Mouse (Mus musculus) lung, embryonic 14.5 days (tissue): Measurements from ENCODE around the gene Chkb. TPM values are rescaled to one million over a fixed set of nuclear protein-coding genes. Genes with fewer than 3 reads are reported as not detected.

Experiments used
- ATAC-seq: fragments of 200-750 bp; cut with Nextera tagmentation; 2 replicates; pipeline ENCODE4 v1.8.0; 2017; ENCODE audit warnings: mild to moderate bottlenecking, moderate TSS enrichment, moderate library complexity; ENCODE audit not compliant: insufficient read depth
- DNase-seq: peaks from one replicate; pipeline ENCODE4 v3.0.0-alpha.2; 2015
- H3K27ac ChIP-seq: fragments of 300-500 bp; sonication (generic); 2 replicates; pipeline ENCODE4 v1.5.1; 2014; ENCODE audit warnings: low read depth, mild to moderate bottlenecking, moderate library complexity
- H3K27me3 ChIP-seq: fragments of 300-500 bp; sonication (generic); 2 replicates; pipeline ENCODE4 v1.6.1; 2014; ENCODE audit warnings: low read length, control low read depth; ENCODE audit not compliant: insufficient read depth
- H3K36me3 ChIP-seq: fragments of 300-500 bp; sonication (generic); 2 replicates; pipeline ENCODE4 v1.6.1; 2014; ENCODE audit warnings: control low read depth; ENCODE audit not compliant: insufficient read depth
- H3K4me1 ChIP-seq: fragments of 300-500 bp; sonication (generic); 2 replicates; pipeline ENCODE4 v1.6.1; 2014; ENCODE audit warnings: antibody characterized with exemption, control low read depth; ENCODE audit not compliant: insufficient read depth
- H3K4me2 ChIP-seq: fragments of 300-500 bp; sonication (generic); 2 replicates; pipeline ENCODE4 v1.6.1; 2014; ENCODE audit warnings: mild to moderate bottlenecking
- H3K4me3 ChIP-seq: fragments of 300-500 bp; sonication (generic); 2 replicates; pipeline ENCODE4 v1.5.1; 2014; ENCODE audit warnings: low read depth, low read length
- H3K9ac ChIP-seq: fragments of 300-500 bp; sonication (generic); 2 replicates; pipeline ENCODE4 v1.6.1; 2014
- H3K9me3 ChIP-seq: fragments of 300-500 bp; sonication (generic); 2 replicates; pipeline ENCODE4 v1.6.1; 2016; ENCODE audit warnings: low read depth, low read length, control low read depth
- CTCF ChIP-seq: IDR thresholded peaks from 2 replicates; pipeline ENCODE4 v1.5.1; 2016; ENCODE audit warnings: antibody characterized with exemption, low read depth
- WGBS: fragments of 180-500 bp; shearing (Covaris S2); extraction: QIAGEN DNeasy Blood & Tissue Kit; methylation state at CpG from one replicate; pipeline ENCODE4 v1.1.7; 2014; 5-methylcytosine and 5-hydroxymethylcytosine counted together
- polyA plus RNA-seq: library from polyadenylated mRNA; unstranded; fragments of >200 nt; fragmentation: Nextera tagmentation; extraction: Ambion mirVana; gene quantifications from 2 replicates; pipeline ENCODE4 v1.2.1, GENCODE M21; 2014

Chkb gene
- 45.9 and 48.3 TPM in 2 replicates for polyA plus RNA-seq

GRCm38 (mm10) chr15:89429352-89430221 lies at the start of gene Chkb, which contains the start of the genes C730034F03Rik and Gm44502:
Gene Chkb, minus strand, starts transcription at chr15:89429908.
Gene C730034F03Rik, plus strand, starts transcription at chr15:89429589.
Gene Gm44502, minus strand, starts transcription at chr15:89429696.
- no peak for TF ChIP-seq CTCF
- under 1% methylated on average over 70 of the region's 70 CpGs for WGBS
- peak within 1 kb of the TSS; percentile 99 for H3K27ac ChIP-seq
- H3K4me3 ChIP-seq: peak within 1 kb of the TSS; percentile 80
- H3K36me3 ChIP-seq: peaks cover 18% of the 10 kb centered on the region
- peaks cover 5% of the 10 kb centered on the region; the same call in 1 of the 2 replicates for H3K4me1 ChIP-seq
- H3K9me3 ChIP-seq: no peaks in the 10 kb centered on the region
- peak within 1 kb of the TSS; percentile 92 for H3K4me2 ChIP-seq
- ATAC-seq (peak; percentile 95), DNase-seq (peak; percentile 96)
- peak within 1 kb of the TSS; percentile 76 for H3K9ac ChIP-seq
- H3K27me3 ChIP-seq: no peaks in the 10 kb centered on the region

- 68% methylated on average over 3 of the region's 3 CpGs for WGBS
- no peak overlapping the region for H3K27ac ChIP-seq
- no peaks in the 10 kb centered on the region for H3K4me1 ChIP-seq
- ATAC-seq (no peak), DNase-seq (no peak)
- no peak overlapping the region for H3K4me2 ChIP-seq
- no peak overlapping the region for H3K9ac ChIP-seq
- no peaks in the 10 kb centered on the region for H3K9me3 ChIP-seq
- H3K36me3 ChIP-seq: no peaks in the 10 kb centered on the region
- H3K4me3 ChIP-seq: no peak overlapping the region
- no peak for TF ChIP-seq CTCF
- no peaks in the 10 kb centered on the region for H3K27me3 ChIP-seq
Measured at GRCm38 (mm10) chr15:89478622-89479021, 48.9 kb upstream of the Chkb start.

- ATAC-seq (no peak), DNase-seq (peak; percentile 36)
- H3K4me3 ChIP-seq: no peak overlapping the region
- H3K27ac ChIP-seq: no peak overlapping the region
- no peaks in the 10 kb centered on the region for H3K9me3 ChIP-seq
- H3K4me1 ChIP-seq: no peaks in the 10 kb centered on the region
- H3K4me2 ChIP-seq: no peak overlapping the region
- 51% methylated on average over 8 of the region's 8 CpGs for WGBS
- no peaks in the 10 kb centered on the region for H3K27me3 ChIP-seq
- no peaks in the 10 kb centered on the region for H3K36me3 ChIP-seq
- H3K9ac ChIP-seq: no peak overlapping the region
- TF ChIP-seq CTCF: no peak
Measured at GRCm38 (mm10) chr15:89477806-89478205, 48.1 kb upstream of the Chkb start.

GRCm38 (mm10) chr15:89477091-89477491 lies 47.4 kb upstream of the Chkb start, which contains the start of gene Arsa:
Gene Arsa, minus strand, starts transcription at chr15:89477425.
- H3K27ac ChIP-seq: peak within 1 kb of the TSS; percentile 72; the same call in 1 of the 2 replicates

DNA sequence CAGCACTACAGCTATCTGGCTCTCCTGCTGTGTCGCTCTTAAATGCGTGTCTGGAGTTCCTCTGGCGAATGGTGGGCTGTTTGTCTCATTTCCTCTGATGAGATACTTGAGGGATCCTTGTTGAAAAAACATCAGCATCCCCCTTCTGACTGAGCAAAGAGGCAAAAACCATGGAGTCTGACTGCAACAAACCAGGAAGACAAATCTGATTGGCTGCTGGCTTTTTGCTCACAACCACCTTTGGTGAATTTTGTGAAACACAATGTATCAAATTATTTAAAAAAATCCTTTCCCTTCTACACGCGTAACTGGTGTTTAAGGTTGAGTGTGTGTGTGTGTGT lies 46.7 kb upstream of the Chkb start:
- no peak for TF ChIP-seq CTCF
- Histone ChIP-seq H3K36me3 (no peaks in the 10 kb centered on the region), H3K4me2 (peak overlapping the region; percentile 84), H3K27me3 (no peaks in the 10 kb centered on the region), H3K27ac (peak overlapping the region; percentile 72; the same call in 1 of the 2 replicates), H3K9ac (peak overlapping the region; percentile 55), H3K9me3 (no peaks in the 10 kb centered on the region), H3K4me3 (peak overlapping the region; percentile 57), H3K4me1 (no peaks in the 10 kb centered on the region)
- WGBS: 6% methylated on average over 5 of the region's 5 CpGs
- DNase-seq: no peak
- no peak for ATAC-seq

More at GRCm38 (mm10) chr15:89477091-89477491, 47.4 kb upstream of the Chkb start, which contains the start of gene Arsa:
- Histone ChIP-seq H3K36me3 (no peaks in the 10 kb centered on the region), H3K9me3 (no peaks in the 10 kb centered on the region), H3K4me2 (peak within 1 kb of the TSS; percentile 84), H3K27me3 (no peaks in the 10 kb centered on the region), H3K4me1 (no peaks in the 10 kb centered on the region), H3K4me3 (peak within 1 kb of the TSS; percentile 57), H3K9ac (peak within 1 kb of the TSS; percentile 55)
- TF ChIP-seq CTCF: no peak
- ATAC-seq (no peak), DNase-seq (peak; percentile 41)
- 25% methylated on average over 9 of the region's 9 CpGs for whole genome bisulfite sequencing

- H3K36me3 ChIP-seq: no peaks in the 10 kb centered on the region
- peak overlapping the region; percentile 57 for H3K4me3 ChIP-seq
- DNase-seq: peak; percentile 96
- peak; percentile 99 for ATAC-seq
- peak overlapping the region; percentile 84 for H3K4me2 ChIP-seq
- H3K27ac ChIP-seq: peak overlapping the region; percentile 72; the same call in 1 of the 2 replicates
- 8% methylated on average over 44 of the region's 44 CpGs for WGBS
- no peaks in the 10 kb centered on the region for H3K27me3 ChIP-seq
- H3K9ac ChIP-seq: peak overlapping the region; percentile 55
- no peak for TF ChIP-seq CTCF
- no peaks in the 10 kb centered on the region for H3K4me1 ChIP-seq
- H3K9me3 ChIP-seq: no peaks in the 10 kb centered on the region
Measured at GRCm38 (mm10) chr15:89475611-89476474, 46.1 kb upstream of the Chkb start.
